Mouse (Mus musculus): Measurements from ENCODE around the gene Ubqln4. TPM values are rescaled to one million over a fixed set of nuclear protein-coding genes. Genes with fewer than 3 reads are reported as not detected.

Ubqln4 gene
- polyA plus RNA-seq, 1 experiment: not detected

- WGBS: 85% methylated on average over 5 of the region's 5 CpGs
- Histone ChIP-seq H3K4me1 (ENCODE audit: control insufficient read depth, insufficient read depth, low read length) (no peaks in the 10 kb centered on the region), H3K4me3 (ENCODE audit: insufficient read depth, low read depth, low read length) (no peak overlapping the region), H3K27ac (ENCODE audit: insufficient read depth, low read depth, low read length) (no peak overlapping the region)
- no peak for TF ChIP-seq CTCF (IDR thresholded peaks at IDR 0.05; ENCODE audit: insufficient read depth, low read depth, low read length)
- TF ChIP-seq POLR2A (IDR thresholded peaks at IDR 0.05; ENCODE audit: insufficient read depth, low read depth, low read length): no peak
Measured at GRCm38 (mm10) chr3:88543651-88544410, 9.7 kb upstream of the Ubqln4 start.

GRCm38 (mm10) chr3:88544514-88544913 is 9.0 kb upstream of the Ubqln4 start:
- no peak for TF ChIP-seq POLR2A (IDR thresholded peaks at IDR 0.05; ENCODE audit: insufficient read depth, low read depth, low read length)
- no peak overlapping the region for H3K4me3 ChIP-seq (ENCODE audit: insufficient read depth, low read depth, low read length)
- no peak overlapping the region for H3K27ac ChIP-seq (ENCODE audit: insufficient read depth, low read depth, low read length)
- H3K4me1 ChIP-seq (ENCODE audit: control insufficient read depth, insufficient read depth, low read length): no peaks in the 10 kb centered on the region
- WGBS: 48% methylated on average over 5 of the region's 5 CpGs

DNA sequence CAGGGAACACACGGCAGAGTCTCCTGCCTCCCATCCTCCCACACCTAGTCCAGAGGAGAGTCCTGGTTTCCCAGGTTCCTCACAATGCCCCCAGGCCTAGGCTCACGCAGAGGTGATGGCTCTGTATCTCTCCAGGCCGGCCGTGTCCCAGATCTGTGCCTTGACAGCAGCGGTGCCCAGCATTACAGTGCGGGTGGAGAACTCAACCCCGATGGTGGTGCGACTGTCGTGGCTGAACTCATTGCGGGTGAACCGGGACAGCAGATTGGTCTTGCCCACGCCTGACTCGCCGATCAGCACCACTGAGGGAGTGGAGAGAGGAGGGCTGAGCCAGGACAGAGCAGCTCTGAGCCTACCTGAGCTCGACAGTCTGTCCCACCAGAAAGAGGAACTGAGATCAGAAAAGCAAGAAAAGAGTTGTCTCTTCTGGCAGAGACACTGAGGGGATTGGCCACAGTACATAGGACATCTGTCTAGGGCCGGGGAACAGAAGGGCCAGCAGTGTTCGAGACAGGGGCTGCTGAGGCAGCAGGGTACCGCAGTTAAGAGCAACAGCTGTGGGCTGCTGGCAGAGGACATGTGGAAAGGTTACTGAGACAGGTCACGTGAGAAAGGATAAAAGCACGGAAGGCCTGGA is 8.5 kb upstream of the Ubqln4 start:
- H3K27ac ChIP-seq (ENCODE audit: insufficient read depth, low read depth, low read length): no peak overlapping the region
- H3K4me1 ChIP-seq (ENCODE audit: control insufficient read depth, insufficient read depth, low read length): no peaks in the 10 kb centered on the region
- no peak overlapping the region for H3K4me3 ChIP-seq (ENCODE audit: insufficient read depth, low read depth, low read length)
- TF ChIP-seq POLR2A (IDR thresholded peaks at IDR 0.05; ENCODE audit: insufficient read depth, low read depth, low read length) (no peak), CTCF (IDR thresholded peaks at IDR 0.05; ENCODE audit: insufficient read depth, low read depth, low read length) (no peak)
- WGBS: 79% methylated on average over 20 of the region's 20 CpGs

GRCm38 (mm10) chr3:88546674-88547418 is 6.7 kb upstream of the Ubqln4 start:
- WGBS: 78% methylated on average over 6 of the region's 6 CpGs
- Histone ChIP-seq H3K4me3 (ENCODE audit: insufficient read depth, low read depth, low read length) (no peak overlapping the region), H3K4me1 (ENCODE audit: control insufficient read depth, insufficient read depth, low read length) (peaks cover 4% of the 10 kb centered on the region; the same call in 1 of the 2 replicates), H3K27ac (ENCODE audit: insufficient read depth, low read depth, low read length) (no peak overlapping the region)
- TF ChIP-seq POLR2A (IDR thresholded peaks at IDR 0.05; ENCODE audit: insufficient read depth, low read depth, low read length) (no peak), CTCF (IDR thresholded peaks at IDR 0.05; ENCODE audit: insufficient read depth, low read depth, low read length) (no peak)

DNA sequence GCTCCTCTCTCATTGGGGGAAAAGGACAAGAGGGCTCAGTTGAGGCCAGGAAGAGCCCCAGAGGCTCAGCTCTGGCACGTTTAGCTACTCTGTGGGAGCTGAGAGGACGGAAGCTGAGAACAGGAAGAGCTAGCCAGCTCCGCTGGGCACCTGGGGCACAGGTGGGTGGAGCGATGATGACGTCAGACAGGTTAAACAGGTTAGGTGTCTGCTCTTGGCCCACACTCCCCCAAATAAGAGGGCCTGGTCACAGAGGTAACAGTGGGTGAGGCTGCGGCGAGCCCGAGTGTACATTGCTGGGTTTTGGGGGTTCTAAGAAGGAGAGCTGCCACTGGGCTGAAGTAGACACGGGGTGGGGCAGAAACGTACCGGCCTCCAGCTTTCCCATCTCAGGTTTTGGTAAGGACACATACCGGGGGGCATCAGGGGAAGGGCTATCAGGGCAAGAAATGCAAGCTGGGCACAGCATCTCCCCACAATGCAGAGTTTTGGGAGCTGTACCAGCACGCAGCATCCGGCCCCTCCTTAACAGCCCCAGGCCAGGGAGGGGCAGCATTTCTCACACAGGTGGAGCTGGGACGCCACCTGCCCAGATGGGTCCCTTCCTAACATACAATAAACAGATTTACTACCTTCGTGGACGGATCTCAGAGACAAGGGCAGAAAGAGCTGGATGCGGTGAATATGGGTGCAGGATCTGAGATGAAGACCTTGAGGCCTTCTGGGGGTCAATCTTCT is 5.2 kb upstream of the Ubqln4 start, which contains the start of gene Rab25:
Rab25 (minus strand) TSS at position 121 of the 738 bp plus-strand sequence.
- Histone ChIP-seq H3K27ac (ENCODE audit: insufficient read depth, low read depth, low read length) (no peak within 1 kb of the TSS), H3K4me1 (ENCODE audit: control insufficient read depth, insufficient read depth, low read length) (peaks cover 4% of the 10 kb centered on the region; the same call in 1 of the 2 replicates), H3K4me3 (ENCODE audit: insufficient read depth, low read depth, low read length) (no peak within 1 kb of the TSS)
- no peak for TF ChIP-seq POLR2A (IDR thresholded peaks at IDR 0.05; ENCODE audit: insufficient read depth, low read depth, low read length)
- TF ChIP-seq CTCF (IDR thresholded peaks at IDR 0.05; ENCODE audit: insufficient read depth, low read depth, low read length): no peak
- 64% methylated on average over 18 of the region's 18 CpGs for WGBS

DNA sequence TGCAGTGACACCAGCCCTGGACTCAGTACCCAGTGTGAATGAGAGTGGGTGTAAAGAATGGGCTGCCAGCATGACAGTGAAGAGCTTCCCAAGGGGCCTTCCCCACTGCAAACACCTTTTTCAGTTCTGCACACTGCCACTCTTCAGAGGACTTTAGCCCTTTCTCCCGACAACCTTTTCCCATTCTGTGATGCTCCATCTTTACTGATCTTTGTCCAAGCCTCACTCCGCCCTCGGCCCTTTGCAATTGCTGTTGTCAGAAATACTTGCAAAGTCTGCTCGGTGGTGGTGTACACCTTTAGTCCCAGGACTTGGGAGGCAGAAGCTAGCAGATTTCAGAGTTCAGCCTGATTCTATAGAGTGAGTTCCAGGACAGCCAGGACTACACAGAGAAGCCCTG is 2.0 kb upstream of the Ubqln4 start:
- no peak overlapping the region for H3K4me3 ChIP-seq (ENCODE audit: insufficient read depth, low read depth, low read length)
- H3K4me1 ChIP-seq (ENCODE audit: control insufficient read depth, insufficient read depth, low read length): peaks cover 11% of the 10 kb centered on the region
- 81% methylated on average over 4 of the region's 4 CpGs for WGBS
- no peak overlapping the region for H3K27ac ChIP-seq (ENCODE audit: insufficient read depth, low read depth, low read length)
- no peak for TF ChIP-seq POLR2A (IDR thresholded peaks at IDR 0.05; ENCODE audit: insufficient read depth, low read depth, low read length)
- no peak for TF ChIP-seq CTCF (IDR thresholded peaks at IDR 0.05; ENCODE audit: insufficient read depth, low read depth, low read length)

- H3K4me1 ChIP-seq (ENCODE audit: control insufficient read depth, insufficient read depth, low read length): peaks cover 11% of the 10 kb centered on the region
- peak overlapping the region; percentile 74 for H3K4me3 ChIP-seq (ENCODE audit: insufficient read depth, low read depth, low read length)
- WGBS: 19% methylated on average over 16 of the region's 16 CpGs
- no peak overlapping the region for H3K27ac ChIP-seq (ENCODE audit: insufficient read depth, low read depth, low read length)
- no peak for TF ChIP-seq POLR2A (IDR thresholded peaks at IDR 0.05; ENCODE audit: insufficient read depth, low read depth, low read length)
Measured at GRCm38 (mm10) chr3:88552082-88552645, 1.4 kb upstream of the Ubqln4 start.
